Mouse (Mus musculus) thymus, postnatal 36 days (tissue): ENCODE data around the gene Usp36.
"Not testable (repeated sequence)": the region's sequence is repeated elsewhere in the genome, so short reads cannot be mapped to it uniquely, and the experiment has no call there.

Experiments
- DNase-seq, 2 experiments: peaks; one replicate each; pipeline ENCODE4 v3.0.0; 2022; ENCODE audit warnings: mixed read lengths in 2 of 2

Gene Usp36

DNA sequence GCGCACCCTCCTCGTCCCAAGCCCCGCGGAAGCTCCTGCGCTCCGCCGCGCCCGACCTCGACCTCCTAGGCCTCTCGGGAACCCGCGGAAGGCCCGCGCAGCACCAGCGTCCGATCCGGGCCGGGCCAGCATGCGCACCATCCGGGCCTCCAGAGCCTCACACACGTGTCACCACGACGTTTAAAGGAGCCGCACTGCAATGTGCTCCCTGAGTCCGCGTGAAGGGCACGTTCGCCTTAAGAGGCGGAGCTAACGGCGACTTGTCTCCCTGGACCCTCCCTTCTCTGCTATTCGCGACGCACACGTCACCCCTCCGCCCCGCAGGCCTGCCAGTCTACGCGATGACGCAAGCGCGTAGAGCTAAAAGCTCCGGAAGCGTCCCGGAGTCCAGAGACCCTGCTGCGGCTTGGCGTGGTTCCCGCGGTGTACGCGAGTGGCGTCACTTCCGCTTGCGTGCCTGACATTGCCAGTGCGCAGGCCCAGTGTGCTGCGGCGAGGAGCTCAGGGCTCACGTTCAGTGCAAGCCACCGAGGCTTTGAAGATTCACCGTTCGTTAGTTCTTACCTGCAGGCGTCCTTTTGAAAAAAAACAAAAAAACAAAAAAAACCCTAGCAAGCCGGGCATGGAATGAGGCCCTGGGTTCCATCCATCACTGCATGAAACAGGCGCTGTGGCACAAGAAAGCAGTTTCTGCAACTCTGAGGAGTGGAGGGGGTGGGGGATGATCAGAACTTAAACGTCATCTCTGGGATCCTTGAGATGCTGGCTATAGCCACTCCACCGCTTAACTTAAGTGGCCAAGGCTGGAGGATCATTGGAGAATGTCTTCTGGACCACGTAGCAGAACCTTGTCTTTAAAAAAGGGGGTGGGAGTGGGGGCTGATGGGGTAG is at the start of gene Usp36:
Gene Usp36 (minus strand): TSS at position 246 of the 891 bp plus-strand sequence.
- peak; percentile 98 to 100 for DNase-seq

DNA sequence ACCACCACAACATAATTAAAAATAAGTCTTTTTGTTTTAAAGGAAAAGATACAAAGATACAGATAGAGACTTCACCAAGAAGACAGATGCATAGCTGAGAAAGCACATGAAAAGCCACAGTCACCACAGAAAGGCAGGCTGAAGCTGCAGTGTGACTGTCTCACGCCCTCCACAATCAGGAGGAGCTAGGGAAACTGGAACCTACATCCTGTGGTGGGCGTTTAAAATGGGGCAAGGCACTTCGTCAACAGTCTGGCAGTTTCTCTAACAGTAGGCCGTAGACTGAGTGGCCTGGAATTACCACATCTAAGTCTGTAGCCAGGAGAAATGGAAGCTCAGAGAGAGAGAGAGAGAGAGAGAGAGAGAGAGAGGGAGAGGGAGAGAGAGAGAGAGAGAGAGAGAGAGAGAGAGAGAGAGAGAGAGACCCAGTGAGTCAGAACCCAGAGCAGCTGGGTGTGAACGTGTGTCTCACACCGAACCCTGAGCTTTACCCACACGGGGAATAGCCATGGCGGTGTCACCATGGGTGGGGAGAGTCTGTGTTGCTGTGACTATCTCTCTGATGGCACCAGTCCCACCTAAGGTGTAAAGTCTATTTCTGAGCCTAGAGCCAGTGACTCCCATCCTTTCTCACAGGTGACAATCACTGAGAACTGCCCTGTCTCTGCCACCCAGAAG is 47.6 kb upstream of the Usp36 start:
- DNase-seq, result peak; percentile 60 to 70

DNA sequence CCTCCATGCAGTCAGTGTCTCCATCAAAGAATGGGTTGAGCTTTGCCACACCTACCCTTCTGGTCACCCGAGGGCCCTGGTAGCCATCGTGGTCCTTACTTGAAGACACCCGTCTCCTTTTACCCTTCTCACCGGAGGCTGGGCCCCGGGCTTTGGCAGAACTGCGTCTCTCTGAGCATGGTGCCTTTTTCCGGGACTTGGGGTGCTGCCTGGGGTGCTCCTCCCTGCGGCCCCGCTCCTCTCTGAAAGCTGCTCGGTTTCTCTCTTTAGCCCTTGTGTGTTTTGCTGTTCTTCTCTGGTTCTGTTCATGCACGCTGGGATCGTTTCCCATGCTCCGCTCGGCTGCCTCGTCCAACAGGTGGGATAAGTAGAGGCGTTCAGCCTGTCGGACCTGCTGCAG is 43.4 kb upstream of the Usp36 start:
- no peak for DNase-seq

GRCm38 (mm10) chr11:118332376-118332775 is 42.3 kb upstream of the Usp36 start:
- no peak for DNase-seq

- DNase-seq, result no peak
These were observed 40.7 kb upstream of the Usp36 start for GRCm38 (mm10) chr11:118330777-118331176.

- no peak for DNase-seq
These were observed 40.3 kb upstream of the Usp36 start for GRCm38 (mm10) chr11:118330361-118330760.

DNA sequence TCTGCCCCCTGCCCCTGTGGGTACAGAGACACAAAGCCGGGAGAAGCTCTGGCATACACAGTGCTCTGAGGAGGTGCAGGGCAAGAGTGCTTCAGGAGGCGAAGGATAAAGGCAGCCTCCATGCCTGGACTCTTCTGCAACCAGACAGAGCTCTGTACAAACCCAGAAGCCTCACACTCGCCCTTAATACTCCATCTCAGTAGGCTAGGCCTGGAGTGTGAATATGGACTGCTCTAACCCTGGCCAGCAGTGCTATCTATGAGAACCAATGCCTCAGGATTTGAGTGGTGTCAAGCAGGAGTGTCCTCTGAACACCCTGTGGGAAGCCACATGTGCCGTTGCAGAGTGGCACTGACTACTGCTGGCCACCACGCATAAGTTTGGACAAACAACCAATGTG is 38.9 kb upstream of the Usp36 start:
- no peak for DNase-seq

DNA sequence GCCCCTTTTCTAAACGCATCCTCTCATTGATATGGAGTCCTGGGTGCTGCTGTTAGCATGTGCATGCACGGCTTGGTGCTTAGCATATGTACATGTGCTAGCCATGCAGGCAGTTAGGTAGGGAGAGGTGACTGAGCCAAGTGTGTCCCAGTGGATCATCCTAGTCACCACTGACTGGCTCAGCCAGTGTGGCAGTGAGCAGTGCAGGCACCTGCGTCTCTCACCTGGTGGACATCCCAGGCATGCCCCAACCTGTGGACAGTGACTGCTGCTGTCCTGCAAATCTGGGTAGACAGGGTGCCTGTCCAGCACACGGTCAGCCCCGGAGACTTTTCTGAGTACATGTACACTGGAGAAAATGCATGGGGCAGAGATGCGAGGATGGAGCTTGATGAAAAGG is 38.5 kb upstream of the Usp36 start:
- DNase-seq, result no peak

DNA sequence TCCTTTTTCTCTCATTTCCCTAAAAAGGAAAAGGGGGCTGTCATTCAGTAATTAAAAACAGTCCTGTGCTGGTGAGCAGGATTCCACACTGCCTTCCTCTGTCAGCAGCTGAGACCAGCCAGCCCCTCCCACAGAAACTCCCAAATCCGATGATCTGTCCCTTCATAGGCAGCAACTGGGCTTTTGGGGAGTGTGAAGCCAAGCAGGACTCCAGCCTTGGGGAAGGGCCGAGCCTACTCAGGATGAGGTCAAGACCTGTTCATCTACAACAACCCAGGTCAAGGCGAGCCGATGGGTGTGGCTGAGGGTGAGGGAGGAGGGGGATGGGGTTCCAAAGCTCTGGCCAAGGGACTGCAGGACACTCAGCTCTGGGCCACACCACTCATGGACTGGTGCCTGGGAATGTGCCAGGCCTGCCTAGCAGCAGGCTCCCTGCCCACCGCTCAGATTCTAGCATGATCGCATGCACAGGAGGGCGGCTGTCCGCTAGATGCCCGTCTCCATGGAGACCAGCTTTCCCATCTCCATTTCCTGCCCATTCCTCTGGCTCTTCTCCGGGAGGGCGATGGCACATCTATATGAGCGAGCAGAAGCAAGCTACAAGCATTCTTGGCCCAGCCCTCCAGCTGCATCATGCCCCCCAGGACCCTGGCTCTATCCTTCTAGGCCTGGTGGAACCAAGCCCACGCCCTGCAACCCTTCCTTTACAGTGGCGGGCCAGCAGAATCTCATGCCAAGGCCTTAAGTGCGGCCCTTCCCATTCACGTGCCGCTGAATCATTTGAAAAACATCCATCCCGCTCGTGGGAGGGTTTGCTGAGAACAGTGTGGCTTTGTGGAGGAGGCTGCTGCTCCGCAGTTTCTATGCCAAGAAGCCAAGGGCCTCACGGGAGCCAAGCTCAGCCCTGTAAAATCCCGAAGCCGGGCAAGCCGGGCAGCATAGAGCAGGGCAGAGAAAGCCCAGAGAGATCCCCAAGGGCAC is 37.2 kb upstream of the Usp36 start:
- no peak for DNase-seq

DNA sequence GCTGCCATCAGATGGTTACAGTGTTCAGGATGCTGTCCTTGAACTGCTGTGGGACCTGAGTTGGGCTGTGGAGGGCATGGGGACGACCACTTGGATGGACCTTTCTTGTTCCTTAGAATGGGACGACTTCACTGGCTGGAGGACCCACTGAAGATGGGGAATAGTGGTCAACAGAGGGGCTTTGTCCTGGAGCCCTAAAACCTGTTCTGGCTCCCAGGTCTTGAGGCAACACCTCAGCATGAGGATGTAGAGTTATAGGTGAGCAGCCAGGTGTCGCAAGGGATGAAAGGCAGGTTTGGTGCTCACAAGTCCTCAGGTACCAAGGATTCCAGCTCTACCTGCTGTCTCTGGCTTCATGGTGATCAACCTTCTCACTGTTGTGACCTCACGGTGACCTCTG is 36.4 kb upstream of the Usp36 start:
- no peak for DNase-seq

DNA sequence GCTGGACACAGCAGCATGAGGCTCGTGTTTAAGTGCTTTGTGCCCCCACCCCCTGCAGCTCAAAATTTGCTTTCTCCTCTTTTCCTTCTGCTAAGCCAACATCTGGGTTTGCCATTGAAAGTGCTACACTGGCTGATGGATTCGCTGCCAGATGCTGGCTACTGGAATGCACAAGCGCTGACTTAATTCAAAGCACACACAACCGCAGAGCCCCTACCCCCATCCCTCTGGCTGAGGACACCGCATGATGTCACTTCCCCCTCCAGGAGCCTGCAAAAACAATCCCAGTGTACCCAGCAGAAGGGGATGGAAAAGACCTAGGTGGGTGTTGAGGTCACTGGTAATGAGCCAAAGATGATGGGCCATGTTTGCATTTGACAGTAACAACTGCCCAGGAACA is 34.5 kb upstream of the Usp36 start:
- no peak for DNase-seq

GRCm38 (mm10) chr11:118323974-118324373 is 33.9 kb upstream of the Usp36 start:
- DNase-seq, result no peak

DNA sequence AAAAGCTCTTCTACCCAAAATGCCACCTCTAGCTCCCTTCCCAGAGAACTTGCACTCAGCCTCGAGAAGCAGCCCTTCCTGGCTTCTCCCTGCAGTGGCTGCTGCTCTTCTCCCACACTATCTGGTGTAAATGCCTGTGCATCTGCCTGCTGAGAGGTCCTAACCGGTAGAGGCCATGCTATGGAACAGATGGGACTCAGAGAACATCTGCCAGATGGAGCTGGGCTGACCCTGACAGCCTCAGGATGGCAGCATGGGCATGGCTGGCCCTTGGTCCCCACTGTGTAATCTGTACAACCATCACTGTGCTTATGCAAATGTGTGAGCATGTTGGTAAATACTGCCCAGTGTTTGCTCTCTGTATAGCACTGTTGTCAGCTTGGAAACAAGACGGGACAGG is 32.6 kb upstream of the Usp36 start:
- no peak for DNase-seq

DNA sequence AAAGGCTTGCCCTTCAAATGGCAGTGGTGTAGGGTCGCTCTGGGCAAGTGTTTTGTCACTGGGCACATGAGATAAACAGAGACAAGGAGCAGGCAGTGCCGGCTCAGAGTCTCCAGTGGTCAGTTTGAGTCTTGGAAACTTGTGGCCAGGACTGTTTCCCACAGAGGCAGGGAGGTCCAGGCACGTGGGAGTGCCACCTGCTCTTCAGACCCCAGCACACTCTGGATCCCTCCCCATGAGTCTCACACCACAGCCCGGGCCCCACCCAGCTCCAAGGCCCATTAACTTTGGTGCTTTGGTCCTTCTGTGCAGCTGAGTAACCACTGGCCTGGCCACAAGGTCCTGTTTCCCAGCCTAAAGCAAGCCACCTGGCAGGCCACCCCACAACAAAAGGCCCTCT is 31.9 kb upstream of the Usp36 start:
- DNase-seq, result no peak

GRCm38 (mm10) chr11:118321500-118321899 is 31.5 kb upstream of the Usp36 start:
- DNase-seq, result no peak

DNA sequence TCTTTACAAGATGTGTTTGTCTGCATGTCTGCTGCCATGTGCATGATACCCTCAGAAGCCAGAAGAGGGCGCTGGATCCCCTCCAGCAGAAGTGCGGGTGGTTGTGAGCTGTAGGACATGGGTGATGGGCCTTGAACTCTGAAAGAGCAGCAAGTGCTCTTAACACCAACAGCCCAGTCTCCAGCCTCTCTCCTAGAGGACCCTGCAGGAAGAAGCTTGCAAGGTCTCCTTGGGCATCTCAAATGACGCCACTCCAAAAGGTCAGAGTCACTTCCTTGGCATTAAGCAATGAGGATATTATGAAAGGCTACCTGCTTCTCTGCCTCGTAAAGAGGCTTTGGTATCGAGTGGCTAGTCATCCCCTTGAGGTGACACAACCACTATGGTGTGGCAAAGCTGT is 28.6 kb upstream of the Usp36 start:
- peak; percentile 73 to 77 for DNase-seq

DNA sequence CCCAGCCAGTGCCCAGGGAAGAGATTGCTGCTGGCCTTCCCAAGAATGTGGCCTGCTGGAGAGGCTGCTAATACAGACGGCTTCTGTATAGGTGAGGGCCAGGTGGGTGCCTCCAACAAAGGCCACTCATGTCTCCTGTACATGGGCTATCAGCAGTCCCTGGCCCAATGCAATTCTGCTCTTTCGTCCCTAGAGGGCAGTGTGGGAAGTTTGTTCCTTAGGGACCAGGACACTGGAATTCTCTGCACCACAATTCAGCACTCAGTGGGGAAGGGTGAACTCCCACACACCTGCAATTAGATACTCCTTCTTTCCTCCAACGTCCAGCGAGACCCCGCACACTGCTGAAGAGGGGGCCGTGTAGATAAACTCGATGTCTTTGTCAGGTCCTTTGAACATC is 27.1 kb upstream of the Usp36 start:
- peak; percentile 27 to 36 for DNase-seq

- DNase-seq, result no peak
These were observed 26.3 kb upstream of the Usp36 start for GRCm38 (mm10) chr11:118316231-118316806.

DNA sequence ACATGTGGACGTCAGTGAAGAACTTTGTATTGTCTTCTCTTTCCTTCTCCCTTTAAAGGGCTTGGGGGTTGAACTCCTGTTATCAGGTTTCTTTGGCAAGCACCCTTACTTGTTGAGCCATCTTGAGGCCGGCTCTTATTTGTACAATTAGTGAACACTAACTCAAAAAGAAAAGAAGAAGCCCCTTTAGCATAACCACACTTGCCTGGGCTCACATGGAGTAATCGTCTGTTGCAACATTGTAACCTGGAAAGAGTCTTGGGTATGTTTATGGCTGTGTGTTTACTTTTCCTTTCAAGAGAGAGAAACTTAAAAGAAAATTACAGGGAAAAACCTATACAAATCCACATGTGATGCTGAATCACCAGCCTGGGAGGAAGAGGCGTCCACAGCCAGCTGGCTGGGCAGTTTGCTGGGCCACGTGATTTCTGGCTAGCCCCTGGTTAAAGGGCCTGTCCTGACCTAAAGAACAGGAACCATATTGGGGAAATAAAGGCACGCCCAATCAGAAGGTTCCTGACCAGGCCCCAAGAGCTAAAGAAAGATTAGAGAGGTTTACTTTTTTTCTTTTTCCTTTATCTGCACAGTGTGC is 22.2 kb upstream of the Usp36 start:
- no peak for DNase-seq

GRCm38 (mm10) chr11:118307962-118308361 is 17.9 kb upstream of the Usp36 start:
- DNase-seq, result not testable (repeated sequence)

DNA sequence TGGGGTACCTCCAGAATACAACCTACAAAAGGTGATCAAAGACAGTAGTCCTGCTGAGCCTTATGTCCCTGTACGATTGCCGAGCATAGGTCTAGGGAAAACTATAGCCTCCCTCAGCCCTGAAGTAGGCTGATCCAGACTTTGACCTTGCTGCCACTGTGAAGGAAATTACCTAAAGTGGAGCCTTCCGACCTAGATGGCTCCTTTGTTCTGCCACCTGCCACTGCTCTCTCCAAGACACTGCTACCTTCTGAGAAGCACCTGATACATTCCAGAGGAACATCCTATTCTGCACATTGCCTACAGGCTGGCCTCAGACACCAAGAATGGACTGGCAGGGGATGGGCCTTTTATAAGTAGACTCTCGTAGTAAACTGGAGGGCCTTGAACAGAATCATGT is 13.9 kb upstream of the Usp36 start:
- DNase-seq, result not testable (repeated sequence)

DNA sequence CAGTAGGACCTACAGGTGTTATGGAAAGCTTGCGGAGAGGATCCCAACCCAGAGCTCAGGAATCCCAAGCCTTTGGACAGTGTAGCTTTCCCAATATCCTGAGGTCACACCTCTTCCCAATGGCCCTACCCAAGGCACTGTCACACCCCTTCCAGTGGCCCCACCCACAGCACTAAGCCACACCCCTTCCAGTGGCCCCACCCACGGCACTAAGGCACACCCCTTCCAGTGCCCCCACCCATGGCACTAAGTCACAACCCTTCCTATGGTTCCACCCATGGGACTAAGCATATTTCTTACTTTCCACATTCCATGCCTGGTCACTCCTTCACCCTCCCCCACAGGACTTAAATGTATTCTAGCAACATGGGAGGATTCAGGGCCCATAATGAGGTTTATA is 8.8 kb upstream of the Usp36 start:
- no peak for DNase-seq
